Mouse (Mus musculus): Measurements from ENCODE around the gene Tgm2. TPM values are rescaled to one million over a fixed set of nuclear protein-coding genes. Genes with fewer than 3 reads are reported as not detected.

The Tgm2 gene
- polyA plus RNA-seq, 2 experiments, result 34.6 to 41.9 TPM

- ATAC-seq (ENCODE audit: insufficient read depth) (no peak), DNase-seq (ENCODE audit: low read depth in 3 of 3, low spot score in 3 of 3) (no peak)
- WGBS (ENCODE audit: insufficient replicate concordance), result 84% methylated on average over 8 of the region's 8 CpGs
- Histone ChIP-seq H3K4me3 (ENCODE audit: insufficient read depth in 1 of 2, low read depth in 2 of 2, low read length in 2 of 2) (no peak overlapping the region), H3K4me2 (ENCODE audit: low read depth) (no peak overlapping the region), H3K27ac (no peak overlapping the region), H3K36me3 (replicated peaks; ENCODE audit: control insufficient read depth, insufficient read depth, low read depth) (peaks cover 89% of the 10 kb centered on the region), H3K9ac (replicated peaks) (no peak overlapping the region), H3K4me1 (replicated peaks; ENCODE audit: control insufficient read depth in 2 of 2, insufficient read depth in 2 of 2, low read length in 1 of 2) (peaks cover 2 to 22% of the 10 kb centered on the region in 2 experiments; a peak in 2 of 4 replicates), H3K27me3 (ENCODE audit: control insufficient read depth, insufficient read depth, low read length) (no peaks in the 10 kb centered on the region), H3K9me3 (ENCODE audit: control insufficient read depth, low read length) (no peaks in the 10 kb centered on the region)
- TF ChIP-seq CTCF (IDR thresholded peaks at IDR 0.05; ENCODE audit: low read depth), result no peak
- TF ChIP-seq EP300 (IDR thresholded peaks at IDR 0.05; ENCODE audit: low read depth), result no peak
Observed at GRCm38 (mm10) chr2:158120211-158120610, 26.0 kb downstream of the Tgm2 start.

- Histone ChIP-seq H3K36me3 (replicated peaks; ENCODE audit: control insufficient read depth, insufficient read depth, low read depth) (peaks cover 78% of the 10 kb centered on the region), H3K4me3 (ENCODE audit: insufficient read depth in 1 of 2, low read depth in 2 of 2, low read length in 2 of 2) (no peak overlapping the region), H3K27me3 (ENCODE audit: control insufficient read depth, insufficient read depth, low read length) (no peaks in the 10 kb centered on the region), H3K9me3 (ENCODE audit: control insufficient read depth, low read length) (no peaks in the 10 kb centered on the region), H3K27ac (no peak overlapping the region), H3K9ac (replicated peaks) (no peak overlapping the region), H3K4me1 (replicated peaks; ENCODE audit: control insufficient read depth in 2 of 2, insufficient read depth in 2 of 2, low read length in 1 of 2) (peaks cover 3 to 31% of the 10 kb centered on the region in 2 experiments), H3K4me2 (ENCODE audit: low read depth) (no peak overlapping the region)
- no peak for TF ChIP-seq CTCF (IDR thresholded peaks at IDR 0.05; ENCODE audit: low read depth)
- TF ChIP-seq EP300 (IDR thresholded peaks at IDR 0.05; ENCODE audit: low read depth), result peak; percentile 7; the same call in 1 of the 2 replicates
- ATAC-seq (ENCODE audit: insufficient read depth) (peak; percentile 44; the same call in 1 of the 2 replicates), DNase-seq (ENCODE audit: low read depth in 3 of 3, low spot score in 3 of 3) (no peak)
- 22% methylated on average over 4 of the region's 4 CpGs for WGBS (ENCODE audit: insufficient replicate concordance)
Observed at GRCm38 (mm10) chr2:158119145-158119544, 27.1 kb downstream of the Tgm2 start.

GRCm38 (mm10) chr2:158116653-158117052 lies 29.6 kb downstream of the Tgm2 start:
- 16% methylated on average over 6 of the region's 6 CpGs for WGBS (ENCODE audit: insufficient replicate concordance)
- DNase-seq (ENCODE audit: low read depth in 3 of 3, low spot score in 3 of 3), result no peak
- Histone ChIP-seq H3K9ac (replicated peaks) (no peak overlapping the region), H3K36me3 (replicated peaks; ENCODE audit: control insufficient read depth, insufficient read depth, low read depth) (peaks cover 54% of the 10 kb centered on the region), H3K4me2 (ENCODE audit: low read depth) (no peak overlapping the region), H3K9me3 (ENCODE audit: control insufficient read depth, low read length) (no peaks in the 10 kb centered on the region), H3K4me3 (ENCODE audit: insufficient read depth in 1 of 2, low read depth in 2 of 2, low read length in 2 of 2) (no peak overlapping the region), H3K27me3 (ENCODE audit: control insufficient read depth, insufficient read depth, low read length) (no peaks in the 10 kb centered on the region), H3K4me1 (replicated peaks; ENCODE audit: control insufficient read depth in 2 of 2, insufficient read depth in 2 of 2, low read length in 1 of 2) (peaks cover 21 to 48% of the 10 kb centered on the region in 2 experiments), H3K27ac (no peak overlapping the region)
- no peak for TF ChIP-seq CTCF (IDR thresholded peaks at IDR 0.05; ENCODE audit: low read depth)
- no peak for TF ChIP-seq EP300 (IDR thresholded peaks at IDR 0.05; ENCODE audit: low read depth)
- peak; percentile 21; the same call in 1 of the 2 replicates for ATAC-seq (ENCODE audit: insufficient read depth)

GRCm38 (mm10) chr2:158115838-158116453 lies 30.3 kb downstream of the Tgm2 start:
- Histone ChIP-seq H3K9me3 (ENCODE audit: control insufficient read depth, low read length) (no peaks in the 10 kb centered on the region), H3K9ac (replicated peaks) (no peak overlapping the region), H3K27ac (no peak overlapping the region), H3K4me3 (ENCODE audit: insufficient read depth in 1 of 2, low read depth in 2 of 2, low read length in 2 of 2) (no peak overlapping the region), H3K4me1 (replicated peaks; ENCODE audit: control insufficient read depth in 2 of 2, insufficient read depth in 2 of 2, low read length in 1 of 2) (peaks cover 21 to 48% of the 10 kb centered on the region in 2 experiments), H3K27me3 (ENCODE audit: control insufficient read depth, insufficient read depth, low read length) (no peaks in the 10 kb centered on the region), H3K4me2 (ENCODE audit: low read depth) (no peak overlapping the region), H3K36me3 (replicated peaks; ENCODE audit: control insufficient read depth, insufficient read depth, low read depth) (peaks cover 49% of the 10 kb centered on the region)
- DNase-seq (ENCODE audit: low read depth in 3 of 3, low spot score in 3 of 3), result no peak
- no peak for ATAC-seq (ENCODE audit: insufficient read depth)
- no peak for TF ChIP-seq EP300 (IDR thresholded peaks at IDR 0.05; ENCODE audit: low read depth)
- no peak for TF ChIP-seq CTCF (IDR thresholded peaks at IDR 0.05; ENCODE audit: low read depth)
- WGBS (ENCODE audit: insufficient replicate concordance), result 73% methylated on average over 3 of the region's 3 CpGs

- H3K9ac ChIP-seq (replicated peaks), result no peak overlapping the region
- 64% methylated on average over 5 of the region's 5 CpGs for WGBS (ENCODE audit: insufficient replicate concordance)
- no peaks in the 10 kb centered on the region for H3K27me3 ChIP-seq (ENCODE audit: control insufficient read depth, insufficient read depth, low read length)
- DNase-seq (ENCODE audit: low read depth in 3 of 3, low spot score in 3 of 3), result no peak
- peaks cover 21 to 48% of the 10 kb centered on the region in 2 experiments for H3K4me1 ChIP-seq (replicated peaks; ENCODE audit: control insufficient read depth in 2 of 2, insufficient read depth in 2 of 2, low read length in 1 of 2)
- ATAC-seq (ENCODE audit: insufficient read depth), result no peak
- no peak overlapping the region for H3K27ac ChIP-seq
- peaks cover 39% of the 10 kb centered on the region for H3K36me3 ChIP-seq (replicated peaks; ENCODE audit: control insufficient read depth, insufficient read depth, low read depth)
- H3K9me3 ChIP-seq (ENCODE audit: control insufficient read depth, low read length), result no peaks in the 10 kb centered on the region
- no peak for TF ChIP-seq EP300 (IDR thresholded peaks at IDR 0.05; ENCODE audit: low read depth)
- no peak for TF ChIP-seq CTCF (IDR thresholded peaks at IDR 0.05; ENCODE audit: low read depth)
- H3K4me3 ChIP-seq (ENCODE audit: insufficient read depth in 1 of 2, low read depth in 2 of 2, low read length in 2 of 2), result no peak overlapping the region
- H3K4me2 ChIP-seq (ENCODE audit: low read depth), result no peak overlapping the region
Observed at GRCm38 (mm10) chr2:158114931-158115330, 31.3 kb downstream of the Tgm2 start.

Measured in liver, embryonic 14.5 days (tissue).